Mouse (Mus musculus): ENCODE results near the gene Gm20479.

DNA sequence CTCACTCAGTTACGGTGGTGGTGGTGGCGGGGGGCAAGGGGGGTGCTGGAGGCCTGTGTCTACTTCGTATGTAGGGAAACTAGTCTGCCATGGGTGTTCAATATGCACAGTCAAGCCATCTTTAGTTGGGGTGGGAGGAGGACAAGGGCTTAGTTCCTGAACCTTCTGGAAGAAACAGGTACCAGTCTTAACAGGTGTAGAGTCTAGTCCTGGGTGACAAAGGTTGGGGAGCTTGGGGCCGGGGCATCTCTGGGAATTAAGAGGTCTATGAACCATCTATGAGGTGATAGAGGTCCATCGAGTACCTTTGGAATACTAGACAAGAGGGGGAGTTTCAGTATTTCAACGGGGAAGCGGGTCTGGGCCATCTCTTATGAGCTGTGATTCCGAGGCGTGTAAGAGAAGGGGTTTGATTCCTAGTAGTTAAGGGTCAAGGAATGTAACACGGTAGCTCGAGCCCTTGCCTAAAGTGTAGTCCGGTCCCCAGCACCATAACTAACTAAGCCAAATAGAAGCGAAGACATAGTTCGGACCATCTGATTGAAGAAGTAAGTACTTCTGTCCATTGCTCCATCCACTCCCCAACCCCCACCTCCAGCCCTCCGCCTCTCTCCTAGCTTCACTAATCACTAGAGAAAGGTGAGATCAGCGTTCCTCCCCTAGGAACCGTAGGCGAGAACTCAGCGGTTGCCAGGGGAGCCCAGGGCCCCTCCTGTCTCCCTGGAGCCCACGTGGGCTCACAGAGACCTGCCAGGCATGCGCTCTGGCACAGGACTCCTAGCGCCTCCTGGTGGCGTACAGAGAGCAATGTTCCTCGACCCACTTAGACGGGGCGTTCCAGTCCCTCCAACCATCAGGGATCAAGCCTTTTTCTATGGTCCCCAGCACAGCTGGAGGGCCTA, 40.1 kb upstream of the Gm20479 start:
- peak; percentile 82 for TF ChIP-seq CTCF (conservative IDR thresholded peaks at IDR 0.05; ENCODE audit: low read length)
- no peak for TF ChIP-seq POU5F1 (IDR thresholded peaks at IDR 0.05; ENCODE audit: borderline replicate concordance, low read length)
- no peak for TF ChIP-seq NANOG (IDR thresholded peaks at IDR 0.05; ENCODE audit: borderline replicate concordance, low read length)
